In the genomic region with DNA sequence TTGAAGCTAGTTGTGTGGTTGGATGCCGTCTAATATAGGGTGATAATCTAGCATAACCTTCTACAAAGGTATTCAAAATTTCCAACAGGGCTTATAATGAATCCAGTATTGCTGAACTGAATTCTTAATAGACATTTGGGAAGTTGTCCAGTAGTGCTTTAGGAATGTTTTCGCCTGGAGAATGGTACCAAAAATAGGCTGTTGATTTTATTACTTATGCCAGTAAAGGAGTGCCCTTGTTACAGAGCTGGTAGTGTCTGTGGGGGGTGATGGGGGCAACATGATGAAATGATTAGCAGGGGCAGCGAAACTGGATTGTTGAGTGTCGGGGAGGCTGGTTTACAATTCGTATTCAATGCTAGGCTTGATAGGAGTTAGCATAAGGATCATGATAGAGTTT, we compare ENCODE assay signal across 17 mouse cellular contexts. TPM values are rescaled to one million over a fixed set of nuclear protein-coding genes. Genes with fewer than 3 reads are reported as not detected.
DNase-seq lines count a peak whose midpoint lies in the region; ATAC-seq and TF ChIP-seq lines count a peak whose summit lies in the region.
"Had no signal": no experiment of that assay in that cellular context is flagged by ENCODE, and none has a peak within 500 bp of the region (broad histone marks: within the 10 kb centered on the region; RNA-seq: fewer than 3 reads in every experiment).

No protein-coding gene starts in this region.

- DNase-seq in heart, postnatal 25 days (ENCODE audit: low spot score), result no peak
- DNase-seq in liver, embryonic 13.5 days, result no peak
- no peak for DNase-seq in liver, embryonic 11.5 days (ENCODE audit: low spot score)
- DNase-seq: cerebellum, postnatal 25 days; gastrocnemius, postnatal 25 days; layer of hippocampus, postnatal 36 days; liver, postnatal 0 days; thymus, adult 2 months had no signal

- no peaks in the 10 kb centered on the region for H3K27me3 ChIP-seq in heart, embryonic 14.5 days (ENCODE audit: control insufficient read depth, insufficient read depth, low read length)
- no peaks in the 10 kb centered on the region for H3K27me3 ChIP-seq in liver, embryonic 13.5 days
- no peaks in the 10 kb centered on the region for H3K27me3 ChIP-seq in liver, embryonic 11.5 days (replicated peaks; ENCODE audit: control insufficient read depth, insufficient read depth, low read length)
- no peaks in the 10 kb centered on the region for H3K27me3 ChIP-seq in limb, embryonic 13.5 days
- H3K27me3 ChIP-seq in hindbrain, embryonic 13.5 days, result no peaks in the 10 kb centered on the region
- H3K27me3 ChIP-seq: kidney, embryonic 15.5 days; midbrain, embryonic 15.5 days had no signal

- peak overlapping the region; percentile 61 to 79 for H3K27ac ChIP-seq in heart, embryonic 14.5 days (replicated peaks in 1 of 2; ENCODE audit: control insufficient read depth in 1 of 2, insufficient read depth in 1 of 2, low read depth in 2 of 2, low read length in 2 of 2)
- H3K27ac ChIP-seq in liver, embryonic 13.5 days, result 0 out of 2 replicates have a peak overlapping the region, but pooled peaks have one; percentile 25
- H3K27ac ChIP-seq in liver, embryonic 11.5 days (ENCODE audit: low read depth, low read length), result no peak overlapping the region
- H3K27ac ChIP-seq in cortical plate, adult 2 months (ENCODE audit: insufficient read depth, low read length), result peak overlapping the region; percentile 74
- H3K27ac ChIP-seq in limb, embryonic 13.5 days, result no peak overlapping the region
- no peak overlapping the region for H3K27ac ChIP-seq in hindbrain, embryonic 13.5 days
- H3K27ac ChIP-seq: forebrain, embryonic 10.5 days; hindbrain, embryonic 10.5 days; kidney, embryonic 15.5 days; midbrain, embryonic 15.5 days had no signal

- H3K4me1 ChIP-seq in heart, embryonic 14.5 days (ENCODE audit: control insufficient read depth in 2 of 2, insufficient read depth in 2 of 2, low read length in 2 of 2), result peaks cover 6 to 30% of the 10 kb centered on the region in 2 experiments
- H3K4me1 ChIP-seq in liver, embryonic 13.5 days (replicated peaks), result peaks cover 55% of the 10 kb centered on the region
- H3K4me1 ChIP-seq in liver, embryonic 11.5 days (replicated peaks; ENCODE audit: control insufficient read depth, insufficient read depth, low read length), result peaks cover 21% of the 10 kb centered on the region
- H3K4me1 ChIP-seq in cortical plate, adult 2 months (ENCODE audit: control insufficient read depth, insufficient read depth, low read length), result peaks cover 11% of the 10 kb centered on the region; the same call in 1 of the 2 replicates
- H3K4me1 ChIP-seq in limb, embryonic 13.5 days, result peaks cover 10% of the 10 kb centered on the region
- peaks cover 8% of the 10 kb centered on the region; the same call in 1 of the 2 replicates for H3K4me1 ChIP-seq in hindbrain, embryonic 13.5 days (replicated peaks)
- H3K4me1 ChIP-seq: hindbrain, embryonic 10.5 days; midbrain, embryonic 15.5 days had no signal

- H3K4me3 ChIP-seq in heart, embryonic 14.5 days (ENCODE audit: control insufficient read depth in 1 of 2, insufficient read depth in 1 of 2, low read depth in 1 of 2, low read length in 2 of 2), result no peak overlapping the region
- H3K4me3 ChIP-seq in liver, embryonic 13.5 days (replicated peaks), result no peak overlapping the region
- no peak overlapping the region for H3K4me3 ChIP-seq in liver, embryonic 11.5 days (ENCODE audit: low read depth, low read length)
- no peak overlapping the region for H3K4me3 ChIP-seq in cortical plate, adult 2 months (ENCODE audit: insufficient read depth, low read length)
- no peak overlapping the region for H3K4me3 ChIP-seq in limb, embryonic 13.5 days
- no peak overlapping the region for H3K4me3 ChIP-seq in hindbrain, embryonic 13.5 days
- H3K4me3 ChIP-seq: forebrain, embryonic 10.5 days; hindbrain, embryonic 10.5 days; kidney, embryonic 15.5 days; midbrain, embryonic 15.5 days had no signal

- no peak for TF ChIP-seq POLR2A in cortical plate, adult 2 months (IDR thresholded peaks at IDR 0.05; ENCODE audit: extremely low read depth, insufficient read depth, low read length)

- H3K36me3 ChIP-seq in heart, embryonic 14.5 days (ENCODE audit: control insufficient read depth, insufficient read depth, low read length), result peaks cover 11% of the 10 kb centered on the region
- H3K36me3 ChIP-seq in liver, embryonic 13.5 days, result peaks cover 10% of the 10 kb centered on the region
- peaks cover 5% of the 10 kb centered on the region; the same call in 1 of the 2 replicates for H3K36me3 ChIP-seq in liver, embryonic 11.5 days (ENCODE audit: control insufficient read depth, insufficient read depth, low read length)
- peaks cover 9% of the 10 kb centered on the region for H3K36me3 ChIP-seq in limb, embryonic 13.5 days
- H3K36me3 ChIP-seq in hindbrain, embryonic 13.5 days, result peaks cover 6% of the 10 kb centered on the region; the same call in 1 of the 2 replicates
- H3K36me3 ChIP-seq: midbrain, embryonic 15.5 days had no signal

- TF ChIP-seq CTCF in cortical plate, adult 2 months (IDR thresholded peaks at IDR 0.05; ENCODE audit: extremely low read depth, insufficient read depth, low read length), result no peak

- intact Hi-C loops in heart, postnatal 25 days (cut with DNase I), result no loop called here

- H3K4me2 ChIP-seq in heart, embryonic 14.5 days (ENCODE audit: low read length), result peak overlapping the region; percentile 40
- no peak overlapping the region for H3K4me2 ChIP-seq in liver, embryonic 13.5 days
- H3K4me2 ChIP-seq in liver, embryonic 11.5 days, result no peak overlapping the region; the same call in 1 of the 2 replicates
- H3K4me2 ChIP-seq in limb, embryonic 13.5 days (replicated peaks), result 0 out of 2 replicates have a peak overlapping the region, but pooled peaks have one; percentile 21
- no peak overlapping the region for H3K4me2 ChIP-seq in hindbrain, embryonic 13.5 days
- H3K4me2 ChIP-seq: kidney, embryonic 15.5 days; midbrain, embryonic 15.5 days had no signal

- H3K9me3 ChIP-seq in heart, embryonic 14.5 days (ENCODE audit: control insufficient read depth, low read length), result no peaks in the 10 kb centered on the region
- no peaks in the 10 kb centered on the region for H3K9me3 ChIP-seq in liver, embryonic 13.5 days (replicated peaks)
- H3K9me3 ChIP-seq in liver, embryonic 11.5 days (ENCODE audit: control insufficient read depth, low read length), result no peaks in the 10 kb centered on the region
- no peaks in the 10 kb centered on the region for H3K9me3 ChIP-seq in limb, embryonic 13.5 days
- H3K9me3 ChIP-seq in hindbrain, embryonic 13.5 days, result no peaks in the 10 kb centered on the region
- H3K9me3 ChIP-seq: forebrain, embryonic 10.5 days; hindbrain, embryonic 10.5 days; kidney, embryonic 15.5 days; midbrain, embryonic 15.5 days had no signal

- WGBS in heart, embryonic 14.5 days, result 29% methylated on average over 5 of the region's 5 CpGs
- 53% methylated on average over 5 of the region's 5 CpGs for WGBS in liver, embryonic 13.5 days (ENCODE audit: insufficient replicate concordance)
- 71% methylated on average over 5 of the region's 5 CpGs for WGBS in liver, embryonic 11.5 days
- whole genome bisulfite sequencing in limb, embryonic 13.5 days, result 34% methylated on average over 5 of the region's 5 CpGs
- WGBS in hindbrain, embryonic 13.5 days, result 86% methylated on average over 5 of the region's 5 CpGs

- no peak overlapping the region for H3K9ac ChIP-seq in heart, embryonic 14.5 days (ENCODE audit: low read length)
- H3K9ac ChIP-seq in liver, embryonic 13.5 days, result no peak overlapping the region
- H3K9ac ChIP-seq in liver, embryonic 11.5 days (ENCODE audit: low read depth, low read length), result no peak overlapping the region
- no peak overlapping the region for H3K9ac ChIP-seq in limb, embryonic 13.5 days
- no peak overlapping the region for H3K9ac ChIP-seq in hindbrain, embryonic 13.5 days
- H3K9ac ChIP-seq: kidney, embryonic 15.5 days; liver, postnatal 0 days; midbrain, embryonic 15.5 days had no signal

- no peak for ATAC-seq in heart, embryonic 14.5 days (ENCODE audit: insufficient number of reproducible peaks, insufficient read depth, low FRiP score, low read depth)
- ATAC-seq in liver, embryonic 13.5 days (ENCODE audit: low read depth), result no peak
- no peak for ATAC-seq in liver, embryonic 11.5 days (replicated peaks; ENCODE audit: low FRiP score)
- no peak for ATAC-seq in limb, embryonic 13.5 days (ENCODE audit: low FRiP score, low read depth)
- ATAC-seq in CD4-positive, CD25-positive, alpha-beta regulatory T cell, adult 4 months, result no peak
- no peak for ATAC-seq in hindbrain, embryonic 13.5 days (ENCODE audit: low FRiP score)
- ATAC-seq: liver, postnatal 0 days; midbrain, embryonic 15.5 days had no signal

RNA-seq across cellular contexts. Expression of a gene that starts 16.8 kb away (rescaled TPM):
- polyA plus RNA-seq in heart, embryonic 14.5 days (2014; fragmentation: Nextera tagmentation; extraction: Ambion mirVana), result 24.4 and 27.1 TPM in 2 replicates
- 10 to 100 TPM; 16.2 to 19.7 TPM for total RNA-seq in heart, postnatal 25 days (2021)
- 10.1 and 12.0 TPM in 2 replicates for polyA plus RNA-seq in liver, embryonic 13.5 days (2015; fragmentation: Nextera tagmentation; extraction: Ambion mirVana)
- polyA plus RNA-seq in liver, embryonic 11.5 days (2014; fragmentation: Nextera tagmentation; extraction: Ambion mirVana), result 23.1 and 23.7 TPM in 2 replicates
- 134 and 142 TPM in 2 replicates for polyA plus RNA-seq in cortical plate, adult 2 months (2012; rRNA removed)
- polyA plus RNA-seq in limb, embryonic 13.5 days (2015; fragmentation: Nextera tagmentation; extraction: Ambion mirVana), result 16.4 and 16.6 TPM in 2 replicates
- polyA plus RNA-seq in CD4-positive, CD25-positive, alpha-beta regulatory T cell, adult 4 months (2017; shearing (Covaris generic)), result 10 to 100 TPM; 42.2 to 62.3 TPM
- 40.6 and 47.8 TPM in 2 replicates for polyA plus RNA-seq in hindbrain, embryonic 13.5 days (2015; fragmentation: Nextera tagmentation; extraction: Ambion mirVana)

Comparison
In these comparisons a context has a peak if more than half of its experiments do, and no peak if none do; other contexts are left out.
1. H3K27ac ChIP-seq: peak in heart, embryonic 14.5 days (2 of 2), liver, embryonic 13.5 days (single experiment) and cortical plate, adult 2 months (single experiment); none in liver, embryonic 11.5 days (single experiment), limb, embryonic 13.5 days (single experiment) and hindbrain, embryonic 13.5 days (single experiment).
2. H3K4me2 ChIP-seq: peak in heart, embryonic 14.5 days (single experiment) and limb, embryonic 13.5 days (single experiment); none in liver, embryonic 13.5 days (single experiment), liver, embryonic 11.5 days (single experiment) and hindbrain, embryonic 13.5 days (single experiment).